Mouse (Mus musculus): ENCODE measurements around the gene Cyp4f39. TPM values are rescaled to one million over a fixed set of nuclear protein-coding genes. Genes with fewer than 3 reads are reported as not detected.
"Not testable (repeated sequence)": the region's sequence is repeated elsewhere in the genome, so short reads cannot be mapped to it uniquely, and the experiment has no call there.

Cyp4f39 gene
- polyA plus RNA-seq, 1 experiment from 2014 or later, result not detected

- 18% methylated on average over 26 of the region's 26 CpGs for WGBS
- Histone ChIP-seq H3K27ac (ENCODE audit: low read depth, low read length) (no peak overlapping the region), H3K4me1 (replicated peaks; ENCODE audit: control insufficient read depth, insufficient read depth, low read length) (no peaks in the 10 kb centered on the region), H3K4me2 (replicated peaks; ENCODE audit: low read depth, low read length) (peak overlapping the region; percentile 42), H3K36me3 (ENCODE audit: control insufficient read depth, insufficient read depth, low read length) (no peaks in the 10 kb centered on the region), H3K4me3 (ENCODE audit: low read depth, low read length) (peak overlapping the region; percentile 17; the same call in 1 of the 2 replicates), H3K9ac (ENCODE audit: low read depth, low read length) (peak overlapping the region; percentile 45), H3K9me3 (ENCODE audit: control insufficient read depth, low read length) (no peaks in the 10 kb centered on the region), H3K27me3 (ENCODE audit: control insufficient read depth, insufficient read depth, low read length) (no peaks in the 10 kb centered on the region)
- DNase-seq (ENCODE audit: low spot score) (peak; percentile 91), ATAC-seq (ENCODE audit: low FRiP score) (peak; percentile 74)
These were observed 76.2 kb downstream of the Cyp4f39 start for GRCm38 (mm10) chr17:32528408-32529337.

DNA sequence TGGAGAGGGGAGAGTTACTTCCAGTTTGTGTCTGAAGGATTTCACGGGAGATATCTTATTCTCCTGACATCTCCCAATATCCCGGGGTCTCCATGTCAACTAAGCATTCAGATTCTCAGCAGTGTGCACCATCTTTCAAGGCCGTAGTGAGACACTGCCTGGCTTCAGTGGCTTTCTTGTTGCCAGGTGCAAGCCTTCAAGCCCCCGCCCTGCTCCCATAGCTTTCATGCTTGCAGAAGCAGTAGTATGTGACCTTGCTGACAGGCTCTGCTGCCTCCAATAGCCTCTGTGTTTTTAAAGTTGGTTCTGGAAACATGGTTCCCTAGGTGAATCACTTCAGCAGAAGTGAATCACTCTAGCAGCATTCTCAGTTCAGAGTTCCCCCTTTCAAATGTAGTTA lies 79.8 kb downstream of the Cyp4f39 start:
- not testable (repeated sequence) for DNase-seq (ENCODE audit: low spot score); H3K27ac ChIP-seq (ENCODE audit: low read depth, low read length); ATAC-seq (ENCODE audit: low FRiP score); H3K36me3 ChIP-seq (ENCODE audit: control insufficient read depth, insufficient read depth, low read length); H3K4me2 ChIP-seq (replicated peaks; ENCODE audit: low read depth, low read length); H3K27me3 ChIP-seq (ENCODE audit: control insufficient read depth, insufficient read depth, low read length); H3K9me3 ChIP-seq (ENCODE audit: control insufficient read depth, low read length); H3K4me1 ChIP-seq (replicated peaks; ENCODE audit: control insufficient read depth, insufficient read depth, low read length); H3K9ac ChIP-seq (ENCODE audit: low read depth, low read length); H3K4me3 ChIP-seq (ENCODE audit: low read depth, low read length)
- 59% methylated on average over 4 of the region's 4 CpGs for WGBS

GRCm38 (mm10) chr17:32534068-32534467 lies 81.5 kb downstream of the Cyp4f39 start:
- ATAC-seq (ENCODE audit: low FRiP score) (no peak), DNase-seq (ENCODE audit: low spot score) (no peak)
- H3K4me2 ChIP-seq (replicated peaks; ENCODE audit: low read depth, low read length), result no peak overlapping the region
- no peak overlapping the region for H3K9ac ChIP-seq (ENCODE audit: low read depth, low read length)
- no peaks in the 10 kb centered on the region for H3K9me3 ChIP-seq (ENCODE audit: control insufficient read depth, low read length)
- H3K27ac ChIP-seq (ENCODE audit: low read depth, low read length), result no peak overlapping the region
- no peaks in the 10 kb centered on the region for H3K27me3 ChIP-seq (ENCODE audit: control insufficient read depth, insufficient read depth, low read length)
- H3K4me3 ChIP-seq (ENCODE audit: low read depth, low read length), result no peak overlapping the region
- WGBS, result 87% methylated on average over 6 of the region's 6 CpGs
- no peaks in the 10 kb centered on the region for H3K36me3 ChIP-seq (ENCODE audit: control insufficient read depth, insufficient read depth, low read length)
- no peaks in the 10 kb centered on the region for H3K4me1 ChIP-seq (replicated peaks; ENCODE audit: control insufficient read depth, insufficient read depth, low read length)

- not testable (repeated sequence) for H3K27me3 ChIP-seq (ENCODE audit: control insufficient read depth, insufficient read depth, low read length); H3K27ac ChIP-seq (ENCODE audit: low read depth, low read length); H3K36me3 ChIP-seq (ENCODE audit: control insufficient read depth, insufficient read depth, low read length); H3K4me1 ChIP-seq (replicated peaks; ENCODE audit: control insufficient read depth, insufficient read depth, low read length); H3K9me3 ChIP-seq (ENCODE audit: control insufficient read depth, low read length)
- peak; percentile 74 for DNase-seq (ENCODE audit: low spot score)
- Histone ChIP-seq H3K9ac (ENCODE audit: low read depth, low read length) (peak within 1 kb of the TSS; percentile 24; the same call in 1 of the 2 replicates), H3K4me2 (replicated peaks; ENCODE audit: low read depth, low read length) (peak within 1 kb of the TSS; percentile 36), H3K4me3 (ENCODE audit: low read depth, low read length) (peak within 1 kb of the TSS; percentile 26)
- ATAC-seq (ENCODE audit: low FRiP score), result peak; percentile 76
- WGBS, result 18% methylated on average over 5 of the region's 5 CpGs
These were observed 83.7 kb downstream of the Cyp4f39 start, which contains the start of gene Cyp4f16 for GRCm38 (mm10) chr17:32536051-32536866. Gene Cyp4f16 (plus strand): TSS chr17:32536558.

DNA sequence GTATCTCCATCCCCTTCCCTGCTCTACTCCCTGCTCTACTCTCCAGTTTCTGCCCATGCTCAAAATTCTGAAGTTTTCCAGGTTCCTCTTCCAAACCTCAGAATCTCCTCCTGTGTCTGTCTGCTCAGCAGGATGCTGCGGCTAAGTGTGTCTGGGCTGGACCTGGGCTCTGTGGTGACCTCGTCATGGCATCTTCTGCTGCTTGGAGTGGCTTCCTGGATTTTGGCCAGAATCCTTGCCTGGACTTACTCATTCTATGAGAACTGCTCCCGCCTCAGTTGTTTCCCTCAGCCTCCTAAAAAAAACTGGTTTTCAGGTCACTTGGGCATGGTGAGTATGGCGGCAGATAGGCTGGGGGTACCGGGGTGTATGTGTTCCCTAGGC lies 84.3 kb downstream of the Cyp4f39 start:
- Histone ChIP-seq H3K27me3 (ENCODE audit: control insufficient read depth, insufficient read depth, low read length) (no peaks in the 10 kb centered on the region), H3K9me3 (ENCODE audit: control insufficient read depth, low read length) (no peaks in the 10 kb centered on the region), H3K4me2 (replicated peaks; ENCODE audit: low read depth, low read length) (peak overlapping the region; percentile 36), H3K4me3 (ENCODE audit: low read depth, low read length) (peak overlapping the region; percentile 26), H3K4me1 (replicated peaks; ENCODE audit: control insufficient read depth, insufficient read depth, low read length) (no peaks in the 10 kb centered on the region), H3K36me3 (ENCODE audit: control insufficient read depth, insufficient read depth, low read length) (no peaks in the 10 kb centered on the region), H3K9ac (ENCODE audit: low read depth, low read length) (peak overlapping the region; percentile 24; the same call in 1 of the 2 replicates), H3K27ac (ENCODE audit: low read depth, low read length) (no peak overlapping the region)
- ATAC-seq (ENCODE audit: low FRiP score), result no peak
- no peak for DNase-seq (ENCODE audit: low spot score)
- 73% methylated on average over 5 of the region's 5 CpGs for WGBS

Other genes with a start within 250 kb of the Cyp4f39 start
- 87.0 and 98.5 TPM in 2 replicates for gene Brd4, start 168.0 kb upstream of the Cyp4f39 start, polyA plus RNA-seq (2014; fragmentation: Nextera tagmentation; extraction: Ambion mirVana)
- 54.4 and 66.2 TPM in 2 replicates for gene Akap8, start 131.5 kb upstream of the Cyp4f39 start, polyA plus RNA-seq (2014; fragmentation: Nextera tagmentation; extraction: Ambion mirVana)
- gene Akap8l, start 102.1 kb upstream of the Cyp4f39 start, polyA plus RNA-seq (2014; fragmentation: Nextera tagmentation; extraction: Ambion mirVana), result 69.3 and 80.1 TPM in 2 replicates
- gene Wiz, start 63.3 kb upstream of the Cyp4f39 start, polyA plus RNA-seq (2014; fragmentation: Nextera tagmentation; extraction: Ambion mirVana), result 27.8 and 33.0 TPM in 2 replicates
- 0.48 and 0.89 TPM in 2 replicates for gene Rasal3, start 49.1 kb upstream of the Cyp4f39 start, polyA plus RNA-seq (2014; fragmentation: Nextera tagmentation; extraction: Ambion mirVana)
- not detected in 2 replicates for gene Pglyrp2, start 28.6 kb upstream of the Cyp4f39 start, polyA plus RNA-seq (2014; fragmentation: Nextera tagmentation; extraction: Ambion mirVana)
- 6.0 and 10.3 TPM in 2 replicates for gene Cyp4f17, start 53.3 kb downstream of the Cyp4f39 start, polyA plus RNA-seq (2014; fragmentation: Nextera tagmentation; extraction: Ambion mirVana)
- gene Cyp4f16, start 83.8 kb downstream of the Cyp4f39 start, polyA plus RNA-seq (2014; fragmentation: Nextera tagmentation; extraction: Ambion mirVana), result 11.4 TPM in 2 replicates
- gene Cyp4f37, start 168.6 kb downstream of the Cyp4f39 start, polyA plus RNA-seq (2014; fragmentation: Nextera tagmentation; extraction: Ambion mirVana), result not detected in 2 replicates
- gene Cyp4f40, start 206.2 kb downstream of the Cyp4f39 start, polyA plus RNA-seq (2014; fragmentation: Nextera tagmentation; extraction: Ambion mirVana), result not detected in 2 replicates
- gene Cyp4f15, start 232.9 kb downstream of the Cyp4f39 start, polyA plus RNA-seq (2014; fragmentation: Nextera tagmentation; extraction: Ambion mirVana), result 0.43 and 0.66 TPM in 2 replicates

Data from hindbrain, embryonic 11.5 days (tissue).